8 mouse cellular contexts compared by ENCODE assay signal in the genomic region with DNA sequence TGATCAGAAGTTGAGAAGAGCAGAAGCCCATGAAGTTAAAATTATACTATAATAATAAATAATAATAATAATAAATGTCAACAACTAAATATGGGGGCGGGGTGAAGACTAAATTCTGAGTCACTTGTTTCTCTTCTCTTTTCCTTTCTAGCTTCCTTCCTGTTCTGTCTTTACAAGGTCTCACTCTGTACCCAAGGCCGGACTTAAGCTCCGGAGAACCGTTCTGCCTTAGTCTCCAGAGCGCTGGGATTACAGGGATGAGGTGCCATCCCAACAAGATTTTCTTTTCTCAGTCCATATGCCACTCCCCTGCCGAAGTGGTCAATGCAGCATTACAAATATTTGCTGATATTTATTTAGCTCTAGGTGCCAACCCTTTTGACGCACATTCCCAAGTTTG. TPM values are rescaled to one million over a fixed set of nuclear protein-coding genes. Genes with fewer than 3 reads are reported as not detected.
DNase-seq lines count a peak whose midpoint lies in the region; ATAC-seq and TF ChIP-seq lines count a peak whose summit lies in the region.

No protein-coding gene starts in this region.

- peak overlapping the region; percentile 66 for H3K4me2 ChIP-seq in forebrain, embryonic 11.5 days (ENCODE audit: low read depth, low read length, severe bottlenecking)
- H3K4me2 ChIP-seq in limb, embryonic 13.5 days (replicated peaks) = peak overlapping the region; percentile 91
- H3K4me2 ChIP-seq in midbrain, postnatal 0 days (ENCODE audit: low read depth, low read length, poor library complexity, severe bottlenecking) = peak overlapping the region; percentile 70

- no peak for TF ChIP-seq CTCF in midbrain, postnatal 0 days (IDR thresholded peaks at IDR 0.05)

- H3K36me3 ChIP-seq in forebrain, embryonic 11.5 days (ENCODE audit: control insufficient read depth, insufficient read depth, low read length) = no peaks in the 10 kb centered on the region
- H3K36me3 ChIP-seq in limb, embryonic 13.5 days = no peaks in the 10 kb centered on the region
- H3K36me3 ChIP-seq in midbrain, postnatal 0 days (ENCODE audit: insufficient read depth, low read length) = no peaks in the 10 kb centered on the region

- no peaks in the 10 kb centered on the region for H3K27me3 ChIP-seq in forebrain, embryonic 11.5 days (ENCODE audit: control insufficient read depth, insufficient read depth, low read length)
- H3K27me3 ChIP-seq in limb, embryonic 13.5 days = no peaks in the 10 kb centered on the region
- no peaks in the 10 kb centered on the region for H3K27me3 ChIP-seq in midbrain, postnatal 0 days (ENCODE audit: insufficient read depth, low read length)

- ATAC-seq in forebrain, embryonic 11.5 days (replicated peaks; ENCODE audit: low FRiP score) = no peak
- ATAC-seq in limb, embryonic 13.5 days (ENCODE audit: low FRiP score, low read depth) = no peak
- no peak for ATAC-seq in midbrain, postnatal 0 days (ENCODE audit: low FRiP score)

- DNase-seq in adrenal gland, postnatal 14 days = peak; percentile 15
- no peak for DNase-seq in adrenal gland, postnatal 4 days (ENCODE audit: low spot score in 2 of 2)
- DNase-seq in 416B (ENCODE audit: low read depth) = peak; percentile 38
- DNase-seq in forebrain, embryonic 11.5 days (ENCODE audit: low spot score) = no peak
- no peak for DNase-seq in midbrain, postnatal 0 days (ENCODE audit: low spot score)
- no peak for DNase-seq in layer of hippocampus, adult 9-10 months (ENCODE audit: low spot score)
- no peak for DNase-seq in urinary bladder, adult 18-20 months (ENCODE audit: low spot score in 2 of 2)

- H3K9me3 ChIP-seq in forebrain, embryonic 11.5 days (ENCODE audit: control insufficient read depth, low read length) = no peaks in the 10 kb centered on the region
- H3K9me3 ChIP-seq in limb, embryonic 13.5 days = no peaks in the 10 kb centered on the region
- H3K9me3 ChIP-seq in midbrain, postnatal 0 days (ENCODE audit: low read length) = no peaks in the 10 kb centered on the region

- peaks cover 5% of the 10 kb centered on the region; the same call in 1 of the 2 replicates for H3K4me1 ChIP-seq in forebrain, embryonic 11.5 days (replicated peaks; ENCODE audit: control insufficient read depth, insufficient read depth, low read length)
- peaks cover 24% of the 10 kb centered on the region for H3K4me1 ChIP-seq in limb, embryonic 13.5 days
- H3K4me1 ChIP-seq in midbrain, postnatal 0 days (ENCODE audit: insufficient read depth, low read length) = peaks cover 24% of the 10 kb centered on the region

- WGBS in forebrain, embryonic 11.5 days = 17% methylated on average over 7 of the region's 7 CpGs
- WGBS in limb, embryonic 13.5 days = 21% methylated on average over 7 of the region's 7 CpGs
- 14% methylated on average over 7 of the region's 7 CpGs for WGBS in midbrain, postnatal 0 days

- peak overlapping the region; percentile 91; the same call in 1 of the 2 replicates for H3K27ac ChIP-seq in forebrain, embryonic 11.5 days (ENCODE audit: low read depth, low read length)
- no peak overlapping the region for H3K27ac ChIP-seq in limb, embryonic 13.5 days
- peak overlapping the region; percentile 98 for H3K27ac ChIP-seq in midbrain, postnatal 0 days (ENCODE audit: low read depth, low read length)

- peak overlapping the region; percentile 93 for H3K4me3 ChIP-seq in forebrain, embryonic 11.5 days (ENCODE audit: low read depth, low read length)
- peak overlapping the region; percentile 93 for H3K4me3 ChIP-seq in limb, embryonic 13.5 days
- peak overlapping the region; percentile 95 for H3K4me3 ChIP-seq in midbrain, postnatal 0 days (ENCODE audit: low read depth, low read length)

- peak overlapping the region; percentile 89 for H3K9ac ChIP-seq in forebrain, embryonic 11.5 days (ENCODE audit: low read length)
- peak overlapping the region; percentile 84 for H3K9ac ChIP-seq in limb, embryonic 13.5 days
- peak overlapping the region; percentile 83; the same call in 1 of the 2 replicates for H3K9ac ChIP-seq in midbrain, postnatal 0 days (replicated peaks; ENCODE audit: low read length, poor library complexity, severe bottlenecking)

RNA-seq across cellular contexts. Expression of a gene that starts 0.5 kb away (rescaled TPM):
- 16.3 and 18.0 TPM in 2 replicates for total RNA-seq in adrenal gland, postnatal 14 days (2021)
- 10 to 100 TPM; 18.6 to 22.4 TPM for total RNA-seq in adrenal gland, postnatal 4 days (2021)
- 46.2 and 46.8 TPM in 2 replicates for polyA plus RNA-seq in forebrain, embryonic 11.5 days (2014; fragmentation: Nextera tagmentation; extraction: Ambion mirVana)
- 12.7 and 13.6 TPM in 2 replicates for polyA plus RNA-seq in limb, embryonic 13.5 days (2015; fragmentation: Nextera tagmentation; extraction: Ambion mirVana)
- total RNA-seq in midbrain, postnatal 0 days (2014; rRNA removed) = 32.9 and 60.9 TPM in 2 replicates
- 57.0 and 57.9 TPM in 2 replicates for polyA plus RNA-seq in midbrain, postnatal 0 days (2015; fragmentation: Nextera tagmentation; extraction: Ambion mirVana)

Comparison
In these comparisons a context has a peak if more than half of its experiments do, and no peak if none do; other contexts are left out.
1. DNase-seq: peak in adrenal gland, postnatal 14 days (single experiment) and 416B (single experiment); none in adrenal gland, postnatal 4 days (0 of 2), forebrain, embryonic 11.5 days (single experiment), midbrain, postnatal 0 days (single experiment), layer of hippocampus, adult 9-10 months (single experiment) and urinary bladder, adult 18-20 months (0 of 2).
2. Peak in every context shown above with its lines, with median percentiles within 50 percentile points of each other: H3K4me2 ChIP-seq, H3K4me3 ChIP-seq and H3K9ac ChIP-seq.